Comparison of ENCODE assay signal across 8 mouse cellular contexts in genomic region chr4:64530585-64530984, GRCm38 (mm10).
DNase-seq lines count a peak whose midpoint lies in the region; ATAC-seq and TF ChIP-seq lines count a peak whose summit lies in the region.
"Had no signal": no experiment of that assay in that cellular context is flagged by ENCODE, and none has a peak within 500 bp of the region (broad histone marks: within the 10 kb centered on the region; RNA-seq: fewer than 3 reads in every experiment).

No protein-coding gene starts in this region.

- no peak overlapping the region for H3K4me2 ChIP-seq in kidney, postnatal 0 days (ENCODE audit: low read length)
- no peak overlapping the region for H3K4me2 ChIP-seq in kidney, embryonic 15.5 days
- no peak overlapping the region for H3K4me2 ChIP-seq in stomach, postnatal 0 days (replicated peaks; ENCODE audit: low read depth)
- H3K4me2 ChIP-seq: midbrain, embryonic 12.5 days had no signal

- H3K4me3 ChIP-seq in kidney, postnatal 0 days (replicated peaks; ENCODE audit: low read depth, low read length), result no peak overlapping the region
- no peak overlapping the region for H3K4me3 ChIP-seq in kidney, embryonic 15.5 days (replicated peaks)
- no peak overlapping the region for H3K4me3 ChIP-seq in layer of hippocampus, adult 2 months
- no peak overlapping the region for H3K4me3 ChIP-seq in stomach, postnatal 0 days (ENCODE audit: low read depth, low read length)
- no peak overlapping the region for H3K4me3 ChIP-seq in forebrain, embryonic 10.5 days
- H3K4me3 ChIP-seq: midbrain, embryonic 12.5 days had no signal

- H3K9ac ChIP-seq in kidney, postnatal 0 days (ENCODE audit: low read depth, low read length), result no peak overlapping the region
- no peak overlapping the region for H3K9ac ChIP-seq in kidney, embryonic 15.5 days
- no peak overlapping the region for H3K9ac ChIP-seq in stomach, postnatal 0 days (ENCODE audit: low read length)
- H3K9ac ChIP-seq: midbrain, embryonic 12.5 days had no signal

- no peaks in the 10 kb centered on the region for H3K4me1 ChIP-seq in kidney, postnatal 0 days (replicated peaks; ENCODE audit: insufficient read depth, low read length)
- H3K4me1 ChIP-seq in kidney, embryonic 15.5 days, result peaks cover 1% of the 10 kb centered on the region; the same call in 1 of the 2 replicates
- H3K4me1 ChIP-seq in stomach, postnatal 0 days (replicated peaks; ENCODE audit: control insufficient read depth, insufficient read depth), result no peaks in the 10 kb centered on the region
- peaks cover 1% of the 10 kb centered on the region for H3K4me1 ChIP-seq in forebrain, embryonic 10.5 days
- H3K4me1 ChIP-seq: midbrain, embryonic 12.5 days had no signal

- no peaks in the 10 kb centered on the region for H3K27me3 ChIP-seq in kidney, postnatal 0 days (ENCODE audit: insufficient read depth, low read length)
- H3K27me3 ChIP-seq in kidney, embryonic 15.5 days, result no peaks in the 10 kb centered on the region
- H3K27me3 ChIP-seq in stomach, postnatal 0 days (ENCODE audit: control insufficient read depth, insufficient read depth, low read length), result no peaks in the 10 kb centered on the region
- no peaks in the 10 kb centered on the region for H3K27me3 ChIP-seq in forebrain, embryonic 10.5 days (ENCODE audit: poor library complexity, severe bottlenecking)
- H3K27me3 ChIP-seq: midbrain, embryonic 12.5 days had no signal

- H3K36me3 ChIP-seq in kidney, postnatal 0 days (ENCODE audit: insufficient read depth, low read length), result no peaks in the 10 kb centered on the region
- H3K36me3 ChIP-seq in kidney, embryonic 15.5 days, result no peaks in the 10 kb centered on the region
- H3K36me3 ChIP-seq in stomach, postnatal 0 days (ENCODE audit: control insufficient read depth, insufficient read depth, low read length), result no peaks in the 10 kb centered on the region
- H3K36me3 ChIP-seq in forebrain, embryonic 10.5 days (replicated peaks), result no peaks in the 10 kb centered on the region
- H3K36me3 ChIP-seq: midbrain, embryonic 12.5 days had no signal

- peak; percentile 85 for DNase-seq in kidney, postnatal 0 days (ENCODE audit: low spot score)
- DNase-seq in R1 (ENCODE audit: low read depth, low spot score), result peak; percentile 23
- peak; percentile 54 to 60 for DNase-seq in cerebellum, postnatal 10 days
- peak; percentile 18 to 25 for DNase-seq in layer of hippocampus, adult 2 months (ENCODE audit: low spot score in 2 of 2)
- DNase-seq in stomach, postnatal 0 days (ENCODE audit: low spot score), result peak; percentile 18
- DNase-seq in forebrain, embryonic 10.5 days (ENCODE audit: extremely low spot score, low spot score), result no peak

- H3K27ac ChIP-seq in kidney, postnatal 0 days, result no peak overlapping the region
- no peak overlapping the region for H3K27ac ChIP-seq in kidney, embryonic 15.5 days
- no peak overlapping the region for H3K27ac ChIP-seq in layer of hippocampus, adult 2 months
- H3K27ac ChIP-seq in stomach, postnatal 0 days (replicated peaks), result no peak overlapping the region
- no peak overlapping the region for H3K27ac ChIP-seq in forebrain, embryonic 10.5 days
- H3K27ac ChIP-seq: midbrain, embryonic 12.5 days had no signal

- peak; percentile 82 for TF ChIP-seq CTCF in kidney, postnatal 0 days (IDR thresholded peaks at IDR 0.05; ENCODE audit: low read depth)
- peak; percentile 84 for TF ChIP-seq CTCF in layer of hippocampus, adult 2 months (conservative IDR thresholded peaks at IDR 0.05)
- TF ChIP-seq CTCF in stomach, postnatal 0 days (IDR thresholded peaks at IDR 0.05; ENCODE audit: low read depth), result peak; percentile 85

- no peak for ATAC-seq in kidney, postnatal 0 days (replicated peaks; ENCODE audit: low FRiP score, low read depth)
- ATAC-seq in kidney, embryonic 15.5 days (replicated peaks; ENCODE audit: low FRiP score), result no peak
- ATAC-seq in stomach, postnatal 0 days (ENCODE audit: low FRiP score, low TSS enrichment), result no peak

- TF ChIP-seq EP300 in stomach, postnatal 0 days (optimal IDR thresholded peaks at IDR 0.05), result no peak

- 49% methylated on average over 4 of the region's 4 CpGs for WGBS in kidney, postnatal 0 days
- 49% methylated on average over 4 of the region's 4 CpGs for WGBS in kidney, embryonic 15.5 days
- WGBS in stomach, postnatal 0 days, result 76% methylated on average over 4 of the region's 4 CpGs
- WGBS in forebrain, embryonic 10.5 days, result 78% methylated on average over 4 of the region's 4 CpGs

- no peaks in the 10 kb centered on the region for H3K9me3 ChIP-seq in kidney, postnatal 0 days (replicated peaks; ENCODE audit: low read length)
- no peaks in the 10 kb centered on the region for H3K9me3 ChIP-seq in kidney, embryonic 15.5 days (replicated peaks)
- H3K9me3 ChIP-seq in stomach, postnatal 0 days (ENCODE audit: control insufficient read depth, low read length), result no peaks in the 10 kb centered on the region
- no peaks in the 10 kb centered on the region for H3K9me3 ChIP-seq in forebrain, embryonic 10.5 days
- H3K9me3 ChIP-seq: midbrain, embryonic 12.5 days had no signal
